Mouse (Mus musculus) ES-Bruce4 (cell line): ENCODE measurements around the gene Rptor. TPM values are rescaled to one million over a fixed set of nuclear protein-coding genes. Genes with fewer than 3 reads are reported as not detected.
A peak's percentile ranks its signal among the peaks of the same experiment; 100 is the strongest.

Experiments
- H3K27ac ChIP-seq: 2 replicates; pipeline ENCODE4 v1.5.1; 2012; ENCODE audit warnings: low read length, inconsistent platforms; ENCODE audit not compliant: insufficient read depth
- H3K27me3 ChIP-seq: 2 replicates; pipeline ENCODE4 v1.6.1; 2012; ENCODE audit warnings: mild to moderate bottlenecking, low read length, inconsistent platforms; ENCODE audit not compliant: control insufficient read depth, poor library complexity, insufficient read depth, severe bottlenecking
- H3K36me3 ChIP-seq: 2 replicates; pipeline ENCODE4 v1.6.1; 2012; ENCODE audit warnings: inconsistent platforms, mild to moderate bottlenecking, low read length, moderate library complexity; ENCODE audit not compliant: control insufficient read depth, poor library complexity, insufficient read depth, severe bottlenecking
- H3K4me1 ChIP-seq: one replicate; pipeline ENCODE4 v1.8.1; 2011; ENCODE audit warnings: low read length; ENCODE audit not compliant: control insufficient read depth, insufficient read depth
- H3K4me3 ChIP-seq: 2 replicates; pipeline ENCODE4 v1.5.1; 2011; ENCODE audit warnings: low read depth, mild to moderate bottlenecking, low read length
- H3K9ac ChIP-seq: 2 replicates; pipeline ENCODE4 v1.6.1; 2012; ENCODE audit warnings: low read depth, mild to moderate bottlenecking, inconsistent platforms; ENCODE audit not compliant: poor library complexity, severe bottlenecking
- H3K9me3 ChIP-seq: replicated peaks from 2 replicates; pipeline ENCODE4 v1.6.1; 2012; ENCODE audit warnings: mild to moderate bottlenecking, low read length, inconsistent platforms; ENCODE audit not compliant: control insufficient read depth, poor library complexity, insufficient read depth, severe bottlenecking
- CTCF ChIP-seq: IDR thresholded peaks from one replicate; pipeline ENCODE4 v1.8.1; 2011; ENCODE audit warnings: low read depth, low read length
- EP300 ChIP-seq: IDR thresholded peaks from 2 replicates; pipeline ENCODE4 v1.6.1; 2011; ENCODE audit warnings: low read depth, low read length; ENCODE audit not compliant: insufficient read depth
- POLR2A ChIP-seq: IDR thresholded peaks from one replicate; pipeline ENCODE4 v1.8.1; 2011; ENCODE audit warnings: low read length; ENCODE audit not compliant: insufficient read depth
- polyA plus RNA-seq: library from polyadenylated mRNA; stranded (reverse); fragments of >200 nt; gene quantifications from 2 replicates; pipeline ENCODE4 v1.2.4, GENCODE M21; 2011; ENCODE audit warnings: low read depth; ENCODE audit not compliant: missing spikeins, insufficient read depth, insufficient read length

Gene Rptor
- polyA plus RNA-seq, 1 experiment, result 41.5 TPM

GRCm38 (mm10) chr11:119624401-119624800, 21.7 kb downstream of the Rptor start:
- Histone ChIP-seq H3K27ac (no peak overlapping the region), H3K4me1 (no peaks in the 10 kb centered on the region), H3K9me3 (no peaks in the 10 kb centered on the region), H3K4me3 (no peak overlapping the region), H3K9ac (no peak overlapping the region), H3K36me3 (0 out of 2 replicates have a peak, but pooled peaks cover 2% of the 10 kb centered on the region), H3K27me3 (no peaks in the 10 kb centered on the region)
- TF ChIP-seq CTCF, result no peak
- no peak for TF ChIP-seq POLR2A
- TF ChIP-seq EP300, result no peak

DNA sequence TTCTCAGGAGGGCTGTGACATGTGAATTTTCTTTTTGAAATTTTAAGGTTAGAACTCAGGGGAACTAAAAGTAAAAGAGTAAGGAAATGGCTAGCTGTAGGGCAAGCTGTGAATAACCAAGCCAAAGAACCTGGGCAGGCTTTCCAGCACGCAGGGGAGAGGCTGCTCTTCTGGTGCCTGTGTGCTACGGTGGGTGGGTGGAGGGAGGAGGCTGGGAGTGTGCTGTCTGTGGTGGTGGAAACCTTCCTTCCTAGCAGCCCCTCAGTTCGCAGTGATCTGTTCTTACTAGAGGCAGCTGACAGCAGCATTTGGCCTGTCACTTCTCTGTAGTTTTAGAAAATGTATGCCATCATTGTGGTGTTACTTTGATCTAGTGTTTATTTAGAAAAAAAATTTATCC, 22.2 kb downstream of the Rptor start:
- no peaks in the 10 kb centered on the region for H3K4me1 ChIP-seq
- no peak overlapping the region for H3K9ac ChIP-seq
- no peak overlapping the region for H3K4me3 ChIP-seq
- H3K27me3 ChIP-seq, result no peaks in the 10 kb centered on the region
- no peaks in the 10 kb centered on the region for H3K9me3 ChIP-seq
- H3K27ac ChIP-seq, result no peak overlapping the region
- H3K36me3 ChIP-seq, result 0 out of 2 replicates have a peak, but pooled peaks cover 2% of the 10 kb centered on the region
- TF ChIP-seq POLR2A (no peak), EP300 (no peak), CTCF (no peak)

- Histone ChIP-seq H3K36me3 (0 out of 2 replicates have a peak, but pooled peaks cover 2% of the 10 kb centered on the region), H3K27ac (no peak overlapping the region), H3K4me3 (no peak overlapping the region), H3K4me1 (no peaks in the 10 kb centered on the region), H3K9ac (no peak overlapping the region), H3K27me3 (no peaks in the 10 kb centered on the region), H3K9me3 (no peaks in the 10 kb centered on the region)
- TF ChIP-seq POLR2A (no peak), CTCF (no peak), EP300 (no peak)
Observed at GRCm38 (mm10) chr11:119625476-119625875, 22.8 kb downstream of the Rptor start.

- no peaks in the 10 kb centered on the region for H3K27me3 ChIP-seq
- H3K4me1 ChIP-seq, result peaks cover 2% of the 10 kb centered on the region
- 0 out of 2 replicates have a peak, but pooled peaks cover 2% of the 10 kb centered on the region for H3K36me3 ChIP-seq
- no peak overlapping the region for H3K9ac ChIP-seq
- H3K9me3 ChIP-seq, result no peaks in the 10 kb centered on the region
- H3K4me3 ChIP-seq, result no peak overlapping the region
- TF ChIP-seq POLR2A (no peak), EP300 (no peak), CTCF (no peak)
- H3K27ac ChIP-seq, result no peak overlapping the region
Observed at GRCm38 (mm10) chr11:119625943-119626342, 23.2 kb downstream of the Rptor start.

GRCm38 (mm10) chr11:119627243-119627642, 24.5 kb downstream of the Rptor start:
- Histone ChIP-seq H3K4me3 (no peak overlapping the region), H3K9ac (no peak overlapping the region), H3K27ac (no peak overlapping the region), H3K9me3 (no peaks in the 10 kb centered on the region), H3K36me3 (0 out of 2 replicates have a peak, but pooled peaks cover 2% of the 10 kb centered on the region), H3K27me3 (no peaks in the 10 kb centered on the region), H3K4me1 (peaks cover 2% of the 10 kb centered on the region)
- TF ChIP-seq CTCF (peak; percentile 55), EP300 (no peak)

GRCm38 (mm10) chr11:119629072-119629471, 26.4 kb downstream of the Rptor start:
- Histone ChIP-seq H3K4me1 (peaks cover 2% of the 10 kb centered on the region), H3K27ac (no peak overlapping the region), H3K36me3 (0 out of 2 replicates have a peak, but pooled peaks cover 2% of the 10 kb centered on the region), H3K4me3 (no peak overlapping the region), H3K9me3 (no peaks in the 10 kb centered on the region), H3K9ac (no peak overlapping the region), H3K27me3 (no peaks in the 10 kb centered on the region)
- TF ChIP-seq POLR2A (no peak), EP300 (no peak), CTCF (no peak)
